32 mouse cellular contexts compared by ENCODE assay signal in the genomic region with DNA sequence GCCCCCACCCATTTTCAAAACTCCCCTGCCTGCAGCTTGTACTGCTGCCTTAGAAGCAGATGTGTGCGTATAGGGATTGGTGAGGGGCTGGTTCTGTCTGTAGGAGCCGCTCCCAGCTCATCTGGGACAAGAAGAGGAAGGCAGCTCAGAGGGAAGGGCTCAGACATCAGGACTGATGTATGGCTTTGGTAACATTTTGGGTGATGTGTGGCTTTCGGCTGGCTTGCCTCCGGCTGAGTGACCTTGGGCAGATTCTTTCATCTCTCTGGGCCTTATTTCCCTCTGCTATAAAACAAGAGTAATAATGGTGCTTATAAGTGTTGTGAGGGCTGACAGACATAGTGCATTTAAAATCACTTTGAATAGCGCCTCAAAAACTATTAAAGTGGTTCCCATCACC. TPM values are rescaled to one million over a fixed set of nuclear protein-coding genes. Genes with fewer than 3 reads are reported as not detected.
A peak's percentile ranks its signal among the peaks of the same experiment; 100 is the strongest.
DNase-seq lines count a peak whose midpoint lies in the region; ATAC-seq and TF ChIP-seq lines count a peak whose summit lies in the region.
"Had no signal": no experiment of that assay in that cellular context is flagged by ENCODE, and none has a peak within 500 bp of the region (broad histone marks: within the 10 kb centered on the region; RNA-seq: fewer than 3 reads in every experiment).

No protein-coding gene starts in this region.

- no peak overlapping the region for H3K27ac ChIP-seq in kidney, postnatal 0 days
- peak overlapping the region; percentile 93 for H3K27ac ChIP-seq in liver, embryonic 12.5 days
- H3K27ac ChIP-seq in liver, embryonic 15.5 days (replicated peaks) = 0 out of 2 replicates have a peak overlapping the region, but pooled peaks have one; percentile 3
- H3K27ac ChIP-seq: stomach, postnatal 0 days had no signal

- H3K27me3 ChIP-seq in kidney, postnatal 0 days (ENCODE audit: insufficient read depth, low read length) = no peaks in the 10 kb centered on the region
- H3K27me3 ChIP-seq in liver, embryonic 12.5 days (replicated peaks) = no peaks in the 10 kb centered on the region
- H3K27me3 ChIP-seq in liver, embryonic 15.5 days = no peaks in the 10 kb centered on the region
- H3K27me3 ChIP-seq: embryonic facial prominence, embryonic 13.5 days; heart, embryonic 15.5 days; hindbrain, embryonic 13.5 days; megakaryocyte, embryonic 14.5 days; midbrain, embryonic 12.5 days; neural tube, embryonic 13.5 days had no signal

- ATAC-seq in kidney, postnatal 0 days (replicated peaks; ENCODE audit: low FRiP score, low read depth) = no peak
- no peak for ATAC-seq in liver, embryonic 12.5 days
- no peak for ATAC-seq in liver, embryonic 15.5 days (ENCODE audit: insufficient read depth)
- ATAC-seq: forebrain, embryonic 16.5 days; intestine, embryonic 16.5 days had no signal

- peak; percentile 52 for DNase-seq in adrenal gland, adult 2 months
- DNase-seq in adrenal gland, postnatal 10 days = no peak
- no peak for DNase-seq in kidney, postnatal 0 days (ENCODE audit: low spot score)
- no peak for DNase-seq in kidney, postnatal 25 days
- DNase-seq in liver = no peak
- DNase-seq: adrenal gland, postnatal 25 days; cerebellum, adult 18-20 months; cerebellum, postnatal 10 days; gastrocnemius, adult 2 months; gastrocnemius, postnatal 36 days; heart, postnatal 4 days; layer of hippocampus, adult 9-11 months; lung, adult 2 months; right cerebral cortex, postnatal 4 days; thymus, adult 18-20 months had no signal

- H3K9me3 ChIP-seq in kidney, postnatal 0 days (replicated peaks; ENCODE audit: low read length) = no peaks in the 10 kb centered on the region
- H3K9me3 ChIP-seq in liver, embryonic 12.5 days (replicated peaks) = no peaks in the 10 kb centered on the region
- H3K9me3 ChIP-seq in liver, embryonic 15.5 days (replicated peaks) = no peaks in the 10 kb centered on the region
- H3K9me3 ChIP-seq: embryonic facial prominence, embryonic 13.5 days; G1E; heart, embryonic 15.5 days; hindbrain, embryonic 13.5 days; megakaryocyte, embryonic 14.5 days; midbrain, embryonic 12.5 days; neural tube, embryonic 13.5 days had no signal

- H3K4me1 ChIP-seq in kidney, postnatal 0 days (replicated peaks; ENCODE audit: insufficient read depth, low read length) = peaks cover 51% of the 10 kb centered on the region
- peaks cover 94% of the 10 kb centered on the region for H3K4me1 ChIP-seq in liver, embryonic 12.5 days
- H3K4me1 ChIP-seq in liver, embryonic 15.5 days (replicated peaks) = peaks cover 88% of the 10 kb centered on the region

- H3K4me3 ChIP-seq in kidney, postnatal 0 days (replicated peaks; ENCODE audit: low read depth, low read length) = no peak overlapping the region
- H3K4me3 ChIP-seq in liver, embryonic 12.5 days = no peak overlapping the region
- no peak overlapping the region for H3K4me3 ChIP-seq in liver, embryonic 15.5 days (replicated peaks)
- H3K4me3 ChIP-seq: embryonic facial prominence, embryonic 13.5 days; gastrocnemius, adult 2 months; heart, embryonic 15.5 days; hindbrain, embryonic 13.5 days; midbrain, embryonic 12.5 days; neural tube, embryonic 13.5 days had no signal

- WGBS in kidney, postnatal 0 days = 80% methylated on average over 5 of the region's 5 CpGs
- WGBS in liver, embryonic 12.5 days (ENCODE audit: insufficient replicate concordance) = 84% methylated on average over 5 of the region's 5 CpGs
- 79% methylated on average over 5 of the region's 5 CpGs for WGBS in liver, embryonic 15.5 days (ENCODE audit: insufficient replicate concordance)

- 0 out of 2 replicates have a peak overlapping the region, but pooled peaks have one; percentile 9 for H3K9ac ChIP-seq in kidney, postnatal 0 days (ENCODE audit: low read depth, low read length)
- peak overlapping the region; percentile 39; the same call in 1 of the 2 replicates for H3K9ac ChIP-seq in liver, embryonic 12.5 days
- H3K9ac ChIP-seq in liver, embryonic 15.5 days = no peak overlapping the region
- H3K9ac ChIP-seq: embryonic facial prominence, embryonic 13.5 days; hindbrain, embryonic 13.5 days; midbrain, embryonic 12.5 days had no signal

- no peaks in the 10 kb centered on the region for H3K36me3 ChIP-seq in kidney, postnatal 0 days (ENCODE audit: insufficient read depth, low read length)
- H3K36me3 ChIP-seq in liver, embryonic 12.5 days = peaks cover 11% of the 10 kb centered on the region; the same call in 1 of the 2 replicates
- no peaks in the 10 kb centered on the region for H3K36me3 ChIP-seq in liver, embryonic 15.5 days (replicated peaks)
- H3K36me3 ChIP-seq: embryonic facial prominence, embryonic 13.5 days; heart, embryonic 15.5 days; hindbrain, embryonic 13.5 days; midbrain, embryonic 12.5 days; neural tube, embryonic 13.5 days had no signal

- TF ChIP-seq CTCF in kidney, postnatal 0 days (IDR thresholded peaks at IDR 0.05; ENCODE audit: low read depth) = no peak

- H3K4me2 ChIP-seq in kidney, postnatal 0 days (ENCODE audit: low read length) = no peak overlapping the region
- no peak overlapping the region for H3K4me2 ChIP-seq in liver, embryonic 12.5 days
- H3K4me2 ChIP-seq in liver, embryonic 15.5 days = no peak overlapping the region
- H3K4me2 ChIP-seq: embryonic facial prominence, embryonic 13.5 days; hindbrain, embryonic 13.5 days; midbrain, embryonic 12.5 days; neural tube, embryonic 13.5 days had no signal

RNA-seq across cellular contexts. Expression of a gene that starts 2.0 kb away (rescaled TPM):
- not detected for total RNA-seq in adrenal gland, adult 2 months (2021)
- not detected in 2 replicates for polyA plus RNA-seq in adrenal gland, adult 2 months (2012; rRNA removed)
- total RNA-seq in adrenal gland, postnatal 10 days (2021) = not detected
- 0.34 and 0.40 TPM in 2 replicates for polyA plus RNA-seq in kidney, postnatal 0 days (2015; fragmentation: Nextera tagmentation; extraction: Ambion mirVana)
- 1.2 and 1.6 TPM in 2 replicates for polyA plus RNA-seq in liver, embryonic 12.5 days (2016; fragmentation: Nextera tagmentation; extraction: Ambion mirVana)
- 0.39 and 0.85 TPM in 2 replicates for polyA plus RNA-seq in liver, embryonic 15.5 days (2015; fragmentation: Nextera tagmentation; extraction: Ambion mirVana)
- total RNA-seq: adrenal gland, postnatal 25 days; gastrocnemius, adult 2 months; gastrocnemius, postnatal 36 days; heart, adult 8-10 months; heart, postnatal 4 days; left cerebral cortex, adult 18-20 months; left cerebral cortex, postnatal 25 days had no signal
- polyA plus RNA-seq: brain, embryonic 14.5 days; G1E; lung, adult 2 months; spleen, adult 2 months had no signal

RNA-seq across cellular contexts. Expression of a gene that starts 26.5 kb away (rescaled TPM):
- total RNA-seq in adrenal gland, adult 2 months (2021) = 10 to 100 TPM; 50.4 to 75.6 TPM
- 66.5 and 70.4 TPM in 2 replicates for polyA plus RNA-seq in adrenal gland, adult 2 months (2012; rRNA removed)
- 10 to 100 TPM; 53.9 to 80.1 TPM for total RNA-seq in adrenal gland, postnatal 10 days (2021)
- polyA plus RNA-seq in kidney, postnatal 0 days (2015; fragmentation: Nextera tagmentation; extraction: Ambion mirVana) = 26.5 and 27.7 TPM in 2 replicates
- polyA plus RNA-seq in liver, embryonic 12.5 days (2016; fragmentation: Nextera tagmentation; extraction: Ambion mirVana) = 28.8 and 30.3 TPM in 2 replicates
- 14.4 and 15.7 TPM in 2 replicates for polyA plus RNA-seq in liver, embryonic 15.5 days (2015; fragmentation: Nextera tagmentation; extraction: Ambion mirVana)
